Mouse (Mus musculus): ENCODE data around the gene Pax5. TPM values are rescaled to one million over a fixed set of nuclear protein-coding genes. Genes with fewer than 3 reads are reported as not detected.

The Pax5 gene
- total RNA-seq, 2 experiments from 2014 or later: 2.9 to 5.5 TPM

Small RNA genes lying within 50 kb of the gene (microRNA-seq; reads per million reads assigned to microRNA genes)
- gene Mir5120: not detected

Other genes with a start within 250 kb of the Pax5 start
- 10 to 100 TPM; 28.7 to 51.6 TPM for gene Zcchc7, start 45.4 kb upstream of the Pax5 start, total RNA-seq (2021)